ENCODE assay signal across 11 mouse cellular contexts in the genomic region with DNA sequence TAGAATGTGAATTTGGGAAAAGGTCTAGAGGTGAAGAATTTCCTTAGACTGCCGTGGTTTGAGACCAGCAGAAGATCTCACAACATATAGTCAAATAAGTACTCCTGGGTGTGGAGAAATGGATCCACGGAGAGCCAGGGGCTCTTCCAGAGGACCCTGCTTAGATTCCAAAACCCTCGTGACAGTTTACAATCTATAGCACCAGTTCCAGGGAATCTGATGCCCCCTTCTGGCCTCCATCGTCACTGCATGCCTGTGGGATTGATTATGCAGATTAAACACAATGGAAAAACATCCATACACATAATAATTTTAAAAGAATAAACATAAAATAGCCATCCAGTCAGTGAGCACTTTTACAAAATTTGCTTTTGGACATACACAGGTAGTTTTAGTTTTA. TPM values are rescaled to one million over a fixed set of nuclear protein-coding genes. Genes with fewer than 3 reads are reported as not detected.
A peak's percentile ranks its signal among the peaks of the same experiment; 100 is the strongest.
DNase-seq lines count a peak whose midpoint lies in the region; ATAC-seq and TF ChIP-seq lines count a peak whose summit lies in the region.
"Had no signal": no experiment of that assay in that cellular context is flagged by ENCODE, and none has a peak within 500 bp of the region (broad histone marks: within the 10 kb centered on the region; RNA-seq: fewer than 3 reads in every experiment).

No protein-coding gene starts in this region.

- peak; percentile 66 for DNase-seq in kidney, adult 2 months
- peak; percentile 33 for DNase-seq in WW6 (ENCODE audit: low read depth, low spot score)
- DNase-seq in cerebellum, adult 2 months, result peak; percentile 54 to 73
- DNase-seq in frontal cortex, postnatal 36 days (ENCODE audit: low spot score in 2 of 2), result peak; percentile 44 to 71
- DNase-seq in lung, postnatal 0 days (ENCODE audit: low spot score), result peak; percentile 23
- DNase-seq in spleen, postnatal 14 days (ENCODE audit: low spot score in 2 of 2), result no peak
- DNase-seq in spleen, postnatal 10 days (ENCODE audit: low spot score in 2 of 2), result no peak

- TF ChIP-seq CTCF in kidney, adult 2 months (conservative IDR thresholded peaks at IDR 0.05; ENCODE audit: insufficient read depth, insufficient read length, low read depth, low read length), result peak; percentile 61
- TF ChIP-seq CTCF in cerebellum, adult 2 months (IDR thresholded peaks at IDR 0.05; ENCODE audit: borderline replicate concordance, insufficient read depth, low read depth, low read length), result peak; percentile 69
- TF ChIP-seq CTCF in lung, postnatal 0 days (IDR thresholded peaks at IDR 0.05), result peak; percentile 72

- peaks cover 2% of the 10 kb centered on the region; the same call in 1 of the 2 replicates for H3K4me1 ChIP-seq in kidney, adult 2 months (ENCODE audit: control insufficient read depth, insufficient read depth, low read length)
- peaks cover 7% of the 10 kb centered on the region for H3K4me1 ChIP-seq in kidney, embryonic 14.5 days (ENCODE audit: control insufficient read depth, insufficient read depth, low read length)
- H3K4me1 ChIP-seq in cerebellum, adult 2 months (ENCODE audit: control insufficient read depth, insufficient read depth, low read length), result no peaks in the 10 kb centered on the region
- H3K4me1 ChIP-seq in lung, postnatal 0 days (ENCODE audit: insufficient read depth, low read depth, low read length), result no peaks in the 10 kb centered on the region
- H3K4me1 ChIP-seq: liver, embryonic 15.5 days had no signal

- no peak for TF ChIP-seq EP300 in lung, postnatal 0 days (IDR thresholded peaks at IDR 0.05)

- TF ChIP-seq POLR2A in kidney, adult 2 months (IDR thresholded peaks at IDR 0.05; ENCODE audit: low read depth, low read length), result no peak
- TF ChIP-seq POLR2A in cerebellum, adult 2 months (IDR thresholded peaks at IDR 0.05; ENCODE audit: borderline replicate concordance, insufficient read depth, low read length), result no peak

- no peak overlapping the region for H3K27ac ChIP-seq in kidney, adult 2 months (ENCODE audit: insufficient read depth, low read depth, low read length)
- no peak overlapping the region for H3K27ac ChIP-seq in kidney, embryonic 14.5 days (ENCODE audit: low read depth, low read length)
- H3K27ac ChIP-seq in cerebellum, adult 2 months (ENCODE audit: insufficient read depth, low read length), result no peak overlapping the region
- H3K27ac ChIP-seq in lung, postnatal 0 days (ENCODE audit: low read length), result no peak overlapping the region
- H3K27ac ChIP-seq: liver, embryonic 15.5 days had no signal

- H3K9me3 ChIP-seq in kidney, embryonic 14.5 days (ENCODE audit: control insufficient read depth, low read length), result no peaks in the 10 kb centered on the region
- H3K9me3 ChIP-seq in lung, postnatal 0 days (ENCODE audit: low read length), result no peaks in the 10 kb centered on the region
- H3K9me3 ChIP-seq: liver, embryonic 15.5 days had no signal

- no peaks in the 10 kb centered on the region for H3K27me3 ChIP-seq in kidney, adult 2 months (replicated peaks; ENCODE audit: control insufficient read depth, insufficient read depth, low read length)
- no peaks in the 10 kb centered on the region for H3K27me3 ChIP-seq in kidney, embryonic 14.5 days (ENCODE audit: control insufficient read depth, insufficient read depth, low read length)
- no peaks in the 10 kb centered on the region for H3K27me3 ChIP-seq in cerebellum, adult 2 months (ENCODE audit: control insufficient read depth, insufficient read depth, low read length)
- no peaks in the 10 kb centered on the region for H3K27me3 ChIP-seq in lung, postnatal 0 days (replicated peaks; ENCODE audit: insufficient read depth, low read length)
- H3K27me3 ChIP-seq: liver, embryonic 15.5 days had no signal

- WGBS in kidney, adult 2 months, result 40% methylated on average over 4 of the region's 4 CpGs
- WGBS in kidney, embryonic 14.5 days, result 42% methylated on average over 4 of the region's 4 CpGs
- WGBS in cerebellum, adult 2 months, result 30% methylated on average over 4 of the region's 4 CpGs
- 29% methylated on average over 4 of the region's 4 CpGs for WGBS in lung, postnatal 0 days

- no peak overlapping the region for H3K4me2 ChIP-seq in kidney, embryonic 14.5 days (replicated peaks; ENCODE audit: low read depth, low read length)
- no peak overlapping the region for H3K4me2 ChIP-seq in lung, postnatal 0 days (replicated peaks; ENCODE audit: low read depth, low read length)
- H3K4me2 ChIP-seq: liver, embryonic 15.5 days had no signal

- no peak overlapping the region for H3K4me3 ChIP-seq in kidney, adult 2 months (ENCODE audit: insufficient read depth, low read depth, low read length)
- no peak overlapping the region for H3K4me3 ChIP-seq in kidney, embryonic 14.5 days (ENCODE audit: low read length)
- H3K4me3 ChIP-seq in cerebellum, adult 2 months (replicated peaks; ENCODE audit: insufficient read depth, low read depth, low read length), result no peak overlapping the region
- no peak overlapping the region for H3K4me3 ChIP-seq in lung, postnatal 0 days (ENCODE audit: low read depth, low read length)
- H3K4me3 ChIP-seq: liver, embryonic 15.5 days had no signal

- no peak for ATAC-seq in kidney, embryonic 14.5 days (ENCODE audit: low FRiP score, low TSS enrichment)
- ATAC-seq in lung, postnatal 0 days, result no peak

- H3K36me3 ChIP-seq in kidney, adult 2 months (ENCODE audit: control insufficient read depth, insufficient read depth, low read length), result peaks cover 4% of the 10 kb centered on the region; the same call in 1 of the 2 replicates
- H3K36me3 ChIP-seq in kidney, embryonic 14.5 days (ENCODE audit: control insufficient read depth, insufficient read depth, low read length), result peaks cover 65% of the 10 kb centered on the region
- H3K36me3 ChIP-seq in lung, postnatal 0 days (ENCODE audit: insufficient read depth, low read length), result peaks cover 9% of the 10 kb centered on the region; the same call in 1 of the 2 replicates

- H3K9ac ChIP-seq in kidney, embryonic 14.5 days (ENCODE audit: low read depth, low read length), result no peak overlapping the region
- H3K9ac ChIP-seq in lung, postnatal 0 days (replicated peaks; ENCODE audit: low read depth), result no peak overlapping the region
- H3K9ac ChIP-seq: liver, embryonic 15.5 days had no signal

RNA-seq across cellular contexts. Expression of a gene that starts 58.3 kb away (rescaled TPM):
- not detected in 2 replicates for polyA plus RNA-seq in kidney, adult 2 months (2012; rRNA removed)
- not detected in 2 replicates for polyA plus RNA-seq in kidney, embryonic 14.5 days (2014; fragmentation: Nextera tagmentation; extraction: Ambion mirVana)
- polyA plus RNA-seq in cerebellum, adult 2 months (2012; rRNA removed), result 0.06 and 0.07 TPM in 2 replicates
- not detected in 2 replicates for polyA plus RNA-seq in lung, postnatal 0 days (2015; fragmentation: Nextera tagmentation; extraction: Ambion mirVana)
- polyA plus RNA-seq: gonadal fat pad, adult 2 months; liver, embryonic 15.5 days; spleen, adult 2 months had no signal

Comparison
In these comparisons a context has a peak if more than half of its experiments do, and no peak if none do; other contexts are left out.
1. DNase-seq: peak in kidney, adult 2 months (single experiment), WW6 (single experiment), cerebellum, adult 2 months (2 of 2), frontal cortex, postnatal 36 days (2 of 2) and lung, postnatal 0 days (single experiment); none in spleen, postnatal 14 days (0 of 2) and spleen, postnatal 10 days (0 of 2).
2. Peak in every context shown above with its lines, with median percentiles within 50 percentile points of each other: CTCF ChIP-seq.